Mouse (Mus musculus) right cerebral cortex, postnatal 4 days (tissue): Measurements from ENCODE around the gene Fcamr.

Source experiments
- DNase-seq: peaks from one replicate; pipeline ENCODE4 v3.0.0-alpha.2; 2022

The Fcamr gene

GRCm38 (mm10) chr1:130804279-130804678 lies 3.6 kb downstream of the Fcamr start:
- DNase-seq, result no peak

GRCm38 (mm10) chr1:130810906-130811305 lies 10.2 kb downstream of the Fcamr start:
- DNase-seq, result no peak

- no peak for DNase-seq
Measured at GRCm38 (mm10) chr1:130811316-130811715, 10.6 kb downstream of the Fcamr start.

- no peak for DNase-seq
Measured at GRCm38 (mm10) chr1:130819737-130820136, 19.0 kb downstream of the Fcamr start.

- no peak for DNase-seq
Measured at GRCm38 (mm10) chr1:130820316-130821148, 19.8 kb downstream of the Fcamr start.

- no peak for DNase-seq
Measured at GRCm38 (mm10) chr1:130821149-130821471, 20.4 kb downstream of the Fcamr start.

GRCm38 (mm10) chr1:130821911-130822625 lies 21.4 kb downstream of the Fcamr start:
- no peak for DNase-seq

GRCm38 (mm10) chr1:130826448-130826847 lies 25.7 kb downstream of the Fcamr start, which contains the start of gene Pigr:
Pigr (plus strand) TSS chr1:130826684.
- DNase-seq, result no peak

- no peak for DNase-seq
Measured at GRCm38 (mm10) chr1:130828656-130829055, 28.0 kb downstream of the Fcamr start.

- no peak for DNase-seq
Measured at GRCm38 (mm10) chr1:130829906-130830830, 29.5 kb downstream of the Fcamr start.

GRCm38 (mm10) chr1:130832230-130833149 lies 31.8 kb downstream of the Fcamr start:
- no peak for DNase-seq

GRCm38 (mm10) chr1:130835161-130835936 lies 34.6 kb downstream of the Fcamr start:
- no peak for DNase-seq

- no peak for DNase-seq
Measured at GRCm38 (mm10) chr1:130838288-130838687, 37.6 kb downstream of the Fcamr start.

GRCm38 (mm10) chr1:130840599-130841379 lies 40.1 kb downstream of the Fcamr start:
- DNase-seq, result no peak

GRCm38 (mm10) chr1:130841621-130842020 lies 40.9 kb downstream of the Fcamr start:
- DNase-seq, result no peak

GRCm38 (mm10) chr1:130844516-130844915 lies 43.8 kb downstream of the Fcamr start:
- DNase-seq, result no peak

- no peak for DNase-seq
Measured at GRCm38 (mm10) chr1:130849530-130850214, 49.0 kb downstream of the Fcamr start.

GRCm38 (mm10) chr1:130850405-130850804 lies 49.7 kb downstream of the Fcamr start:
- DNase-seq, result no peak

- DNase-seq, result no peak
Measured at GRCm38 (mm10) chr1:130854819-130855218, 54.1 kb downstream of the Fcamr start.

- no peak for DNase-seq
Measured at GRCm38 (mm10) chr1:130855723-130856122, 55.0 kb downstream of the Fcamr start.
